Mouse (Mus musculus) Patski (cell line): ENCODE measurements around the gene Wnk2. TPM values are rescaled to one million over a fixed set of nuclear protein-coding genes. Genes with fewer than 3 reads are reported as not detected.

Experiments used
- ATAC-seq: fragments of 100-300 bp; one replicate; pipeline ENCODE4 v1.8.0; 2021
- CTCF ChIA-PET: fragments of 350-600 bp; sonication (Branson Sonifier 250); formaldehyde crosslinking; loops from one replicate; lab custom pipeline; 2022; ENCODE audit warnings: inconsistent platforms; lab: Charles Lee
- POLR2A ChIA-PET: fragments of 350-600 bp; sonication (Branson Sonifier 250); formaldehyde crosslinking; loops from one replicate; lab custom pipeline; 2022; ENCODE audit warnings: antibody characterized with exemption, inconsistent platforms; lab: Charles Lee
- DNase-seq: peaks from one replicate; pipeline ENCODE4 v3.0.0-alpha.2; 2011; ENCODE audit warnings: low read depth, low spot score
- H3K27me3 ChIP-seq: fragments of 371-371 bp; one replicate; pipeline ENCODE4 v1.5.1; 2021
- CTCF ChIP-seq: fragments of 100-300 bp; IDR thresholded peaks from one replicate; pipeline ENCODE4 v1.5.1; 2021
- in situ Hi-C: fragments of 300-500 bp; cut with MboI; formaldehyde crosslinking; loops from 3 replicates; pipeline ENCODE4 v1.11.1; 2018; ENCODE audit warnings: low pct_unique_long_range_greater_than_20kb, mixed read lengths
- polyA plus RNA-seq: library from polyadenylated mRNA; unstranded; gene quantifications from one replicate; pipeline ENCODE4 v1.2.3, GENCODE M21; 2021

Wnk2 gene
- polyA plus RNA-seq, 1 experiment from 2014 or later, result 1.8 TPM

- H3K27me3 ChIP-seq, result peaks cover 16% of the 10 kb centered on the region
Measured at GRCm38 (mm10) chr13:49162722-49163121, 14.9 kb upstream of the Wnk2 start.

GRCm38 (mm10) chr13:49161236-49161635 lies 13.4 kb upstream of the Wnk2 start:
- ChIA-PET CTCF (interaction anchor here (1.1 kb wide), 1 partner anchor 12 kb away, joined by 3 read pairs; no protein-coding TSS in a partner anchor), POLR2A (interaction anchor here (0.6 to 1.0 kb wide), 2 partner anchors 22 to 86 kb away, joined by 3 to 7 read pairs; no protein-coding TSS in a partner anchor)
- no peak for ATAC-seq
- DNase-seq, result no peak
- H3K27me3 ChIP-seq, result peaks cover 16% of the 10 kb centered on the region
- in situ Hi-C loops, result loop anchor here (10.0 kb wide), 1 partner anchor 106 kb away; no protein-coding TSS in a partner anchor
- no peak for TF ChIP-seq CTCF

More at GRCm38 (mm10) chr13:49162722-49163121, 14.9 kb upstream of the Wnk2 start:
- ChIA-PET POLR2A (no interaction called here), CTCF (no interaction called here)
- in situ Hi-C loops, result loop anchor here (10.0 kb wide), 1 partner anchor 108 kb away; no protein-coding TSS in a partner anchor
- no peak for TF ChIP-seq CTCF
- DNase-seq, result no peak
- no peak for ATAC-seq

- in situ Hi-C loops, result no loop called here
- ATAC-seq (no peak), DNase-seq (no peak)
- TF ChIP-seq CTCF, result no peak
- CTCF ChIA-PET, result interaction anchor here (1.5 kb wide), 1 partner anchor 10 kb away, joined by 3 read pairs; no protein-coding TSS in a partner anchor
- peaks cover 13% of the 10 kb centered on the region for H3K27me3 ChIP-seq
- POLR2A ChIA-PET, result interaction anchor here (0.6 kb wide), 1 partner anchor 432 kb away, joined by 3 read pairs; no protein-coding TSS in a partner anchor
Measured at GRCm38 (mm10) chr13:49158040-49158713, 10.4 kb upstream of the Wnk2 start.

GRCm38 (mm10) chr13:49156645-49157044 lies 8.8 kb upstream of the Wnk2 start:
- ChIA-PET CTCF (no interaction called here), POLR2A (interaction anchor here (1.1 kb wide), 1 partner anchor 11 kb away, joined by 4 read pairs; no protein-coding TSS in a partner anchor)
- DNase-seq (no peak), ATAC-seq (no peak)
- in situ Hi-C loops, result no loop called here
- TF ChIP-seq CTCF, result peak; percentile 64
- peaks cover 13% of the 10 kb centered on the region for H3K27me3 ChIP-seq

- H3K27me3 ChIP-seq, result peaks cover 18% of the 10 kb centered on the region
- in situ Hi-C loops, result no loop called here
- POLR2A ChIA-PET, result no interaction called here
- TF ChIP-seq CTCF, result no peak
- CTCF ChIA-PET, result no interaction called here
- DNase-seq (no peak), ATAC-seq (no peak)
Measured at GRCm38 (mm10) chr13:49154621-49155020, 6.8 kb upstream of the Wnk2 start.

GRCm38 (mm10) chr13:49154028-49154427 lies 6.2 kb upstream of the Wnk2 start:
- in situ Hi-C loops, result no loop called here
- ChIA-PET CTCF (no interaction called here), POLR2A (no interaction called here)
- no peak for TF ChIP-seq CTCF
- peaks cover 15% of the 10 kb centered on the region for H3K27me3 ChIP-seq
- ATAC-seq (no peak), DNase-seq (no peak)

- no peak for DNase-seq
- ChIA-PET CTCF (no interaction called here), POLR2A (no interaction called here)
- no peak for ATAC-seq
- TF ChIP-seq CTCF, result no peak
- peaks cover 53% of the 10 kb centered on the region for H3K27me3 ChIP-seq
- in situ Hi-C loops, result no loop called here
Measured at GRCm38 (mm10) chr13:49148687-49149086, 873 bp upstream of the Wnk2 start.

- ChIA-PET CTCF (no interaction called here), POLR2A (no interaction called here)
- DNase-seq (no peak), ATAC-seq (peak; percentile 19)
- in situ Hi-C loops, result no loop called here
- TF ChIP-seq CTCF, result no peak
- H3K27me3 ChIP-seq, result peaks cover 57% of the 10 kb centered on the region
Measured at GRCm38 (mm10) chr13:49147007-49147857, 582 bp downstream of the Wnk2 start.

GRCm38 (mm10) chr13:49146698-49147006 lies 1.2 kb downstream of the Wnk2 start:
- POLR2A ChIA-PET, result no interaction called here
- DNase-seq (no peak), ATAC-seq (no peak)
- CTCF ChIA-PET, result no interaction called here
- in situ Hi-C loops, result no loop called here
- TF ChIP-seq CTCF, result no peak
- H3K27me3 ChIP-seq, result peaks cover 62% of the 10 kb centered on the region

- no peak for TF ChIP-seq CTCF
- ChIA-PET CTCF (no interaction called here), POLR2A (no interaction called here)
- no peak for ATAC-seq
- H3K27me3 ChIP-seq, result peaks cover 58% of the 10 kb centered on the region
- in situ Hi-C loops, result no loop called here
- no peak for DNase-seq
Measured at GRCm38 (mm10) chr13:49146040-49146697, 1.6 kb downstream of the Wnk2 start.
